Mouse (Mus musculus) Patski (cell line): ENCODE data around the gene Tpm3. TPM values are rescaled to one million over a fixed set of nuclear protein-coding genes. Genes with fewer than 3 reads are reported as not detected.

Experiments
- ATAC-seq: fragments of 100-300 bp; one replicate; pipeline ENCODE4 v1.8.0; 2021
- CTCF ChIA-PET: fragments of 350-600 bp; sonication (Branson Sonifier 250); formaldehyde crosslinking; loops from one replicate; lab custom pipeline; 2022; ENCODE audit warnings: inconsistent platforms; lab: Charles Lee
- POLR2A ChIA-PET: fragments of 350-600 bp; sonication (Branson Sonifier 250); formaldehyde crosslinking; loops from one replicate; lab custom pipeline; 2022; ENCODE audit warnings: antibody characterized with exemption, inconsistent platforms; lab: Charles Lee
- DNase-seq: peaks from one replicate; pipeline ENCODE4 v3.0.0-alpha.2; 2011; ENCODE audit warnings: low read depth, low spot score
- H3K27me3 ChIP-seq: fragments of 371-371 bp; one replicate; pipeline ENCODE4 v1.5.1; 2021
- CTCF ChIP-seq: fragments of 100-300 bp; IDR thresholded peaks from one replicate; pipeline ENCODE4 v1.5.1; 2021
- in situ Hi-C: fragments of 300-500 bp; cut with MboI; formaldehyde crosslinking; loops from 3 replicates; pipeline ENCODE4 v1.11.1; 2018; ENCODE audit warnings: low pct_unique_long_range_greater_than_20kb, mixed read lengths
- polyA plus RNA-seq: library from polyadenylated mRNA; unstranded; gene quantifications from one replicate; pipeline ENCODE4 v1.2.3, GENCODE M21; 2021

Gene Tpm3
- 501 TPM for polyA plus RNA-seq

GRCm38 (mm10) chr3:90072294-90072693 is at the start of gene Tpm3:
TSS of gene Tpm3 (plus strand) at chr3:90072649.
- ChIA-PET POLR2A (interaction anchor here (1.3 kb wide), 1 partner anchor 19 kb away, joined by 3 read pairs; no protein-coding TSS in a partner anchor), CTCF (interaction anchor here (0.9 to 1.0 kb wide), 2 partner anchors 11 to 15 kb away, joined by 4 read pairs; no protein-coding TSS in a partner anchor)
- in situ Hi-C loops, result loop anchor here (5.0 to 10.0 kb wide), 2 partner anchors 120 to 257 kb away; no protein-coding TSS in a partner anchor
- TF ChIP-seq CTCF, result no peak
- no peaks in the 10 kb centered on the region for H3K27me3 ChIP-seq
- DNase-seq, result no peak
- ATAC-seq, result no peak

GRCm38 (mm10) chr3:90034653-90035052 is 37.8 kb upstream of the Tpm3 start:
- ChIA-PET POLR2A (interaction anchor here (0.9 to 1.2 kb wide), 4 partner anchors 9 to 19 kb away, joined by 3 to 6 read pairs (median 3); no protein-coding TSS in a partner anchor), CTCF (interaction anchor here (0.9 to 2.7 kb wide), 8 partner anchors 9 to 81 kb away, joined by 3 to 13 read pairs (median 10); no protein-coding TSS in a partner anchor)
- ATAC-seq (no peak), DNase-seq (no peak)
- no peaks in the 10 kb centered on the region for H3K27me3 ChIP-seq
- in situ Hi-C loops, result loop anchor here (25.0 kb wide), 1 partner anchor 997 kb away; no protein-coding TSS in a partner anchor
- no peak for TF ChIP-seq CTCF

GRCm38 (mm10) chr3:90036263-90036662 is 36.2 kb upstream of the Tpm3 start:
- H3K27me3 ChIP-seq, result no peaks in the 10 kb centered on the region
- in situ Hi-C loops, result loop anchor here (25.0 kb wide), 1 partner anchor 999 kb away; no protein-coding TSS in a partner anchor
- ATAC-seq (no peak), DNase-seq (no peak)
- POLR2A ChIA-PET, result interaction anchor here (0.7 kb wide), 1 partner anchor 30 kb away, joined by 4 read pairs; no protein-coding TSS in a partner anchor
- TF ChIP-seq CTCF, result no peak
- CTCF ChIA-PET, result interaction anchor here (1.3 to 1.9 kb wide), 2 partner anchors 9 to 13 kb away, joined by 4 to 5 read pairs; no protein-coding TSS in a partner anchor

GRCm38 (mm10) chr3:90049691-90050090 is 22.8 kb upstream of the Tpm3 start:
- no peak for TF ChIP-seq CTCF
- POLR2A ChIA-PET, result interaction anchor here (0.5 to 1.6 kb wide), 4 partner anchors 8 to 89 kb away, joined by 3 to 5 read pairs (median 3); no protein-coding TSS in a partner anchor
- CTCF ChIA-PET, result interaction anchor here (1.0 to 2.7 kb wide), 3 partner anchors 16 to 43 kb away, joined by 4 to 13 read pairs (median 5); no protein-coding TSS in a partner anchor
- in situ Hi-C loops, result loop anchor here (25.0 kb wide), 1 partner anchor 1012 kb away; no protein-coding TSS in a partner anchor
- H3K27me3 ChIP-seq, result no peaks in the 10 kb centered on the region
- DNase-seq (no peak), ATAC-seq (no peak)

GRCm38 (mm10) chr3:90051441-90052350 is 20.8 kb upstream of the Tpm3 start, which contains the start of gene 4933434E20Rik:
TSS of gene 4933434E20Rik (plus strand) at chr3:90051636.
- ChIA-PET POLR2A (interaction anchor here (1.2 kb wide), 1 partner anchor 53 kb away, joined by 4 read pairs; the partner anchor contains the start of gene Hax1), CTCF (interaction anchor here (1.5 kb wide), 1 partner anchor 10 kb away, joined by 4 read pairs; no protein-coding TSS in a partner anchor)
- ATAC-seq, result peak; percentile 29
- no peak for TF ChIP-seq CTCF
- no peaks in the 10 kb centered on the region for H3K27me3 ChIP-seq
- no peak for DNase-seq
- in situ Hi-C loops, result no loop called here

- no peak for TF ChIP-seq CTCF
- ChIA-PET CTCF (interaction anchor here (5.8 kb wide), 1 partner anchor 13 kb away, joined by 51 read pairs; no protein-coding TSS in a partner anchor), POLR2A (interaction anchor here (0.6 to 1.5 kb wide), 5 partner anchors 13 to 305 kb away, joined by 3 to 5 read pairs (median 4); partner anchors contain the start of gene Hax1)
- in situ Hi-C loops, result no loop called here
- ATAC-seq (peak; percentile 70), DNase-seq (peak; percentile 95)
- no peaks in the 10 kb centered on the region for H3K27me3 ChIP-seq
Measured at GRCm38 (mm10) chr3:90052351-90053241, 19.9 kb upstream of the Tpm3 start, which contains the start of gene Ubap2l. TSS of gene Ubap2l (minus strand) at chr3:90052628.

- POLR2A ChIA-PET, result no interaction called here
- no peaks in the 10 kb centered on the region for H3K27me3 ChIP-seq
- in situ Hi-C loops, result no loop called here
- ATAC-seq (no peak), DNase-seq (no peak)
- CTCF ChIA-PET, result interaction anchor here (1.0 kb wide), 1 partner anchor 16 kb away, joined by 3 read pairs; no protein-coding TSS in a partner anchor
- TF ChIP-seq CTCF, result no peak
Measured at GRCm38 (mm10) chr3:90061549-90061948, 10.9 kb upstream of the Tpm3 start.

- TF ChIP-seq CTCF, result no peak
- DNase-seq (no peak), ATAC-seq (no peak)
- ChIA-PET POLR2A (no interaction called here), CTCF (interaction anchor here (5.8 kb wide), 1 partner anchor 15 kb away, joined by 67 read pairs; no protein-coding TSS in a partner anchor)
- in situ Hi-C loops, result no loop called here
- H3K27me3 ChIP-seq, result no peaks in the 10 kb centered on the region
Measured at GRCm38 (mm10) chr3:90062539-90062938, 9.9 kb upstream of the Tpm3 start.

GRCm38 (mm10) chr3:90064383-90064782 is 8.1 kb upstream of the Tpm3 start:
- no peaks in the 10 kb centered on the region for H3K27me3 ChIP-seq
- POLR2A ChIA-PET, result interaction anchor here (0.7 to 3.4 kb wide), 4 partner anchors 9 to 33 kb away, joined by 7 to 15 read pairs (median 12); no protein-coding TSS in a partner anchor
- in situ Hi-C loops, result no loop called here
- ATAC-seq, result no peak
- CTCF ChIA-PET, result interaction anchor here (0.8 to 5.8 kb wide), 14 partner anchors 9 to 118 kb away, joined by 3 to 67 read pairs (median 6); partner anchors contain the start of genes Atp8b2 and Ubap2l
- DNase-seq, result no peak
- no peak for TF ChIP-seq CTCF
